Mouse (Mus musculus): Measurements from ENCODE around the gene Sgpp2. TPM values are rescaled to one million over a fixed set of nuclear protein-coding genes. Genes with fewer than 3 reads are reported as not detected.

Sgpp2 gene
- polyA plus RNA-seq, 1 experiment from 2014 or later = 4.3 TPM

DNA sequence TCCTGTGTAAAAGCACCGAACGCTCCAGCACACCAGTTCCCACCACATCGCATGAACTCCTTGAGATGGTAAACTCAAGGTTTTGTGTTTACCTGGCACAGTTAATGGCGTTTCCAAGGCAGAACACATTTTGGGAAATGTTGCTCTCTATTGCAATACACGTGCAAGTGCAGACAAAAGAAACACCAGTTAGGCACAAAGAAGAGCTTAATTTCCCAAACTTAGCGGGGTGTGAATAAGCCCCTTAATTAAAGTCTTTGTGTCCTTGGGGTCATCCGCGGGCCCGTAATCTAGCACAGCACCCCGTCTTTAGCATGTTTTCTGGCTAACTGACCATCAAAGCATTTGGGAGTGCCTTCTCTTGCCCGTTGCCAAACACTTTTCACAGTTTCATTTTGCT, 118.7 kb downstream of the Sgpp2 start:
- Histone ChIP-seq H3K9me3 (no peaks in the 10 kb centered on the region), H3K9ac (no peak overlapping the region), H3K4me2 (peak overlapping the region; percentile 9; the same call in 1 of the 2 replicates), H3K27me3 (no peaks in the 10 kb centered on the region), H3K27ac (no peak overlapping the region), H3K4me1 (peaks cover 37% of the 10 kb centered on the region), H3K4me3 (no peak overlapping the region), H3K36me3 (peaks cover 10% of the 10 kb centered on the region)
- 62% methylated on average over 11 of the region's 11 CpGs for WGBS
- no peak for ATAC-seq (ENCODE audit: insufficient number of reproducible peaks, insufficient read depth, low FRiP score, low TSS enrichment, low read depth)

DNA sequence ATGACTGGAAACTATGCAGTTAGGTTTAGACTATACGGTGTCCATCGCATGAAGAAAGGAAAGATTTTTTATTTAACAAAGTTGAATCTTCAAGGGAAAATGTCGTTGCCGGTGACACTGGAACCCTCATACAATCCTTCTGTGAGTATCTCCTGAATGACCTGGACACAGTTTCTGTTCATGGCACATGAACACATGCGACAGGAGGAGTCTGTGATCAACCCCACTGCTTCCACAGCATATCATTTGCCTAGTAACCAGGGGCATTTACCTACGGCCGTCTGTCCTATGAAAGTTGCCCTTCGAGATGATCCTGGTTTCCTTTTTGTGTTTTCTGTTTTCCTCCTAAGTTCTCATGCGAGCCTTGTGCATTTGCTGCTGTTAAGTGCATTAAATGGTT, 123.3 kb downstream of the Sgpp2 start:
- Histone ChIP-seq H3K27me3 (no peaks in the 10 kb centered on the region), H3K4me3 (no peak overlapping the region), H3K4me1 (peaks cover 16% of the 10 kb centered on the region), H3K9ac (no peak overlapping the region), H3K4me2 (no peak overlapping the region), H3K36me3 (peaks cover 10% of the 10 kb centered on the region), H3K9me3 (no peaks in the 10 kb centered on the region), H3K27ac (no peak overlapping the region)
- WGBS = 90% methylated on average over 9 of the region's 9 CpGs
- ATAC-seq (ENCODE audit: insufficient number of reproducible peaks, insufficient read depth, low FRiP score, low TSS enrichment, low read depth) = no peak

DNA sequence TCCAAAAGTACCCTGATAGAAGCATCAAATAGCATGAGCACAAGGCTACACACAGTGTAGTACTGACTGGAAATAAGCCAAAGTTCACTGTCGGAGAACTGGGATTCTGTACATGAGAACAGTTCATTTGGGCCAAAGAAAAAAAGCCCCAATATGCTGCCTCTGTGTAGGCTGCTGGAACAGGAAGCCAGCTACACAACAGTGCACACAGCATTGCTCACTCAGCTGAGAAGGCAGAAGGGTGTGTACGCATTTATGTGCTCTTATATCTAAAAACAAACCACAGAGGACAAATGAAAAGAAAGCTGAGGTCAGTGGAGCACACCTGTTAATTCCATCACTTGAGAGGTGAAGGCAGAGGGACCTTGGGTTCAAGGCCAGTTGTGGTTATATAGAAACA, 125.8 kb downstream of the Sgpp2 start:
- Histone ChIP-seq H3K9me3 (no peaks in the 10 kb centered on the region), H3K9ac (no peak overlapping the region)
- WGBS = 78% methylated on average over 2 of the region's 2 CpGs

DNA sequence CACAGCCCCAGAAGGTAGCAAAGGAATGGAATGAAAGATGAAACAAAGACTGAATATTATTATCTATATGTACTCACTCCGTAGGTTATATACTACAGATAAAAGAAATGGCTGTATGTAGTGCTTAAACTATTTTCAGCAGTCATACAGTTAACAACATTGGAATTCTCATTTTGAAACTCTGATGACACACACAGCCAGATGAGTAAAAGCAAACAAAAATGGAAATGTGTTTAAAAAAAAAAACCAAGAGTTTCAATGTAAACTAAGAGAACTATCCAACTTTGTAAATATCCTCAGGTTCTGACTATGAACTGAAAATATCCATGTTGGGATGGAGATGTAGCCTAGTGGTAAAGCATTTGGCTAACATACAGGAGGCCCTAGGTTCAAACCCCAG, 126.3 kb downstream of the Sgpp2 start:
- H3K36me3 ChIP-seq = peaks cover 21% of the 10 kb centered on the region
- ATAC-seq (ENCODE audit: insufficient number of reproducible peaks, insufficient read depth, low FRiP score, low TSS enrichment, low read depth) = no peak
- WGBS = 89% methylated on average over 1 of the region's 1 CpGs
- H3K27ac ChIP-seq = no peak overlapping the region
- no peak overlapping the region for H3K4me3 ChIP-seq
- no peaks in the 10 kb centered on the region for H3K9me3 ChIP-seq
- no peak overlapping the region for H3K9ac ChIP-seq
- peaks cover 17% of the 10 kb centered on the region for H3K4me1 ChIP-seq
- no peak overlapping the region for H3K4me2 ChIP-seq
- no peaks in the 10 kb centered on the region for H3K27me3 ChIP-seq

More for the DNA sequence above, 125.8 kb downstream of the Sgpp2 start:
- Histone ChIP-seq H3K4me1 (peaks cover 17% of the 10 kb centered on the region), H3K27me3 (no peaks in the 10 kb centered on the region), H3K27ac (no peak overlapping the region), H3K4me2 (no peak overlapping the region), H3K4me3 (no peak overlapping the region), H3K36me3 (peaks cover 16% of the 10 kb centered on the region)
- ATAC-seq (ENCODE audit: insufficient number of reproducible peaks, insufficient read depth, low FRiP score, low TSS enrichment, low read depth) = no peak

DNA sequence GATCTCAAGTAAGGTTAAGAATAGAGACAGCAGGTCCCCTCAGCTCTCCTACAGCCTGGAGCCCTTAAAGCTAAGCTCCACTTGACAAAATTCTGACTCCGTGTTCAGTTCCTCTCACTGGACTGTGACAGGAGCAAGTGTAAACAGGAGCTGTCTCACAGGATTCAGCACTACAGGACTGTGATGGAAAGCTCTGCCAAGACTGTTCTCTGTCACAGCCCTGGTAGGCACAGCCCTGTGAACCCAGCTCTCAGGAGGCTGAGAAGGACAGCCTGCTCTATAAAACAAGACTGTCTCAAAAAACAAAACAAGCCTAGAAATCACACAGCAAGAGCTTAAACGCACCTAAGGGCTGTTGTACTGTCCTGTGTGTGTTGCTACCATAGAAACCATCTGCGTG, 127.0 kb downstream of the Sgpp2 start:
- no peak overlapping the region for H3K9ac ChIP-seq
- peaks cover 15% of the 10 kb centered on the region for H3K4me1 ChIP-seq
- no peaks in the 10 kb centered on the region for H3K27me3 ChIP-seq
- H3K36me3 ChIP-seq = peaks cover 26% of the 10 kb centered on the region
- H3K27ac ChIP-seq = no peak overlapping the region
- WGBS = 76% methylated on average over 3 of the region's 3 CpGs
- no peak for ATAC-seq (ENCODE audit: insufficient number of reproducible peaks, insufficient read depth, low FRiP score, low TSS enrichment, low read depth)
- H3K9me3 ChIP-seq = no peaks in the 10 kb centered on the region
- no peak overlapping the region for H3K4me2 ChIP-seq
- H3K4me3 ChIP-seq = no peak overlapping the region

DNA sequence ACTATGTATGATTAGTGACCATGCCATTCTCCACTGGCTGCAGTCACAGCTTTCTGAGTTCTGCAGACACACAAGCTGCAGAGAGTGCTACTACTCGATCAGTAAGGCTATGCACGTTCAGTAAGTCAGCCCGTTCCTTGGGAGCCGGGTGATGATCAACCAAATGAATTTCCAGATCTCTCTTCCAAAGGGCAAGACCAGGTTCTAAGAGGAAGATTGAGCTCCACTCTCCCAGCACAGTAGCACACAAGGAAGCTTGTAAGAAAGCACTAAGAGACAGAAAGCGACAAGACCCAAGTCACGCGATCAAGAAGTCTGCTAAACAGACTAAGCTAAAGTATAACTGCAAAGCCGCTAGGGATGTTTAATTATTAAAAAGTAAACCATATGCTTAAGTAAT, 130.6 kb downstream of the Sgpp2 start:
- peak overlapping the region; percentile 60; the same call in 1 of the 2 replicates for H3K27ac ChIP-seq
- no peak for ATAC-seq (ENCODE audit: insufficient number of reproducible peaks, insufficient read depth, low FRiP score, low TSS enrichment, low read depth)
- peaks cover 21% of the 10 kb centered on the region for H3K4me1 ChIP-seq
- no peak overlapping the region for H3K9ac ChIP-seq
- H3K36me3 ChIP-seq = peaks cover 35% of the 10 kb centered on the region
- H3K27me3 ChIP-seq = no peaks in the 10 kb centered on the region
- 67% methylated on average over 8 of the region's 8 CpGs for WGBS
- H3K4me2 ChIP-seq = no peak overlapping the region
- H3K9me3 ChIP-seq = no peaks in the 10 kb centered on the region
- H3K4me3 ChIP-seq = no peak overlapping the region

DNA sequence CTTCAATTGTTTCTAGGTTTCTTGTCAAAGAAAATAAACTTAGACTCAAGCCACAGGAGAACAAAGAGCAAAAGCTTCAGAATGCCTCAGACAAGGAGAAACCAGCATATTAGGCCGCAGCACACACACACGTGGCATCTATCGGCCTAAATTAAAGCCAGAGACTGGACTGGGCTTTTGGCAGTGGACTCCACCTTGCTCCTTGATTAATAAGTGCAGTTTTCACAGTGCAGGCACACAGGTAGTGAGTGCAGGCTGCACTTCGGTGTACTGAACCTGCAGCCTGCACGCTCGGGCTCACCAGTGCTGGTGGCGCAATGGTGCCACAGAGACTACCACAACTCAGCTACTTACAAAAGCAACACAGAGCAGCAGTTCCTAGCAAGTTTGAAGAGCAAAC, 132.9 kb downstream of the Sgpp2 start:
- Histone ChIP-seq H3K27me3 (no peaks in the 10 kb centered on the region), H3K4me3 (no peak overlapping the region), H3K9me3 (no peaks in the 10 kb centered on the region), H3K4me1 (peaks cover 30% of the 10 kb centered on the region), H3K9ac (no peak overlapping the region), H3K36me3 (peaks cover 39% of the 10 kb centered on the region), H3K27ac (no peak overlapping the region), H3K4me2 (no peak overlapping the region)
- no peak for ATAC-seq (ENCODE audit: insufficient number of reproducible peaks, insufficient read depth, low FRiP score, low TSS enrichment, low read depth)
- 54% methylated on average over 7 of the region's 7 CpGs for WGBS

DNA sequence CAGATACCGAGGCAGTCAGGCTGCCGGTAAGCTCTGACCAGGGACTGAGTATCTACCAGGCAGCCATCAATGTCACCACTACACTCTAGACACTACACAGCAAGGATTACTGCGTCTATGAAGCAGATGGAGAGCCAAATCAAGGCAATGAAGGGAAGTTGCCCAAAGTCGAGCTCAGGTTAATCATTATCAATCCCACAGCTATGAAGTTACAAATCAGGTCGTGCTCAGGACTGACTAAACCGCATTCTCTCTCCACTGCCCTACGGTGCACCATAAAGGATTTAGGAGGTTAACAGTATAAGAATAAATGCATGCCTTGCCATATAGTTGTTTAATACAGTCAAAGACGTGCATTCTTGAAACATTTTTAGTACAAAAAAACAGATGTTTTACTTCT, 136.1 kb downstream of the Sgpp2 start:
- Histone ChIP-seq H3K4me3 (no peak overlapping the region), H3K4me1 (peaks cover 24% of the 10 kb centered on the region), H3K9me3 (no peaks in the 10 kb centered on the region), H3K4me2 (no peak overlapping the region), H3K27ac (no peak overlapping the region), H3K27me3 (no peaks in the 10 kb centered on the region), H3K36me3 (peaks cover 40% of the 10 kb centered on the region), H3K9ac (no peak overlapping the region)
- no peak for ATAC-seq (ENCODE audit: insufficient number of reproducible peaks, insufficient read depth, low FRiP score, low TSS enrichment, low read depth)
- WGBS = 67% methylated on average over 8 of the region's 8 CpGs

DNA sequence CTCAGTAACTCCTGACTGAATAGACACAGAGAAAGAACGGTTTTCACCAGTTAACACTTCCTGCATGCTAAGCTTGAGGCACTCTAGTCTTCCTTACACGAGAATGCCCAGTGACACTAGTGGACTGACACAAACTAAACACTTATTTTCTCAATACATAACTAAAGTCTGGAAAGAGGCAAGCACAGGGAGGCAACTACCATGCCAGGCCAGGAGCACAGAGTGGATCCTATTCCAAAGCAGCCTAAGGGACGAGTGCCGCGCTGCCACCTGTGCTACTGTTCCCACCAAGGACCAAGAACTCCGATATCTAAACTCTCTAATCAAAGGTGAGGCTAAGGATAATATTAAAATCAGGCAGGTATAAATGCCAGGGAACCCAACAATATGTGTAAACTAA, 136.6 kb downstream of the Sgpp2 start:
- Histone ChIP-seq H3K27ac (no peak overlapping the region), H3K27me3 (no peaks in the 10 kb centered on the region), H3K9me3 (no peaks in the 10 kb centered on the region), H3K9ac (no peak overlapping the region), H3K4me2 (no peak overlapping the region), H3K4me3 (no peak overlapping the region), H3K36me3 (peaks cover 40% of the 10 kb centered on the region), H3K4me1 (peaks cover 29% of the 10 kb centered on the region)
- ATAC-seq (ENCODE audit: insufficient number of reproducible peaks, insufficient read depth, low FRiP score, low TSS enrichment, low read depth) = no peak
- 85% methylated on average over 6 of the region's 6 CpGs for WGBS

DNA sequence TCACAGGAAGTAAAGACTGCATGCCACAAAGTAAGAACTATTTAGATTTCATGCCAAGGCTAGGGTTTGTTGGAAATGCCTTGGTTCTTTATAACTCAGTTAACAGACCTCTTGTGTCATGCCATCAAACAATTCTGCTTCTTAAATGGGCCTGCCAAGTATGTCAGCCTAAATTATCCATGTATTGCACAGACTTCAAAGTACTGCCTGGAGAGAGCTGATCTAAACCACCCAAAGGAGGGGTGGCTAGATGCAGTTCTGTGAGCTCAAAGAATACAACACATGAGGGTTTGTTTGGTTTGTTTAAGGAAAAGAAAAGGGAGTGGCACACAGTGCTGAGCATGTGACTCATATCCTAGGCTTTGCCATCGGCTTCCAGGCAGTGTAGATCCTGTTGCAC, 137.9 kb downstream of the Sgpp2 start:
- peaks cover 35% of the 10 kb centered on the region for H3K4me1 ChIP-seq
- peaks cover 44% of the 10 kb centered on the region for H3K36me3 ChIP-seq
- H3K4me3 ChIP-seq = no peak overlapping the region
- H3K4me2 ChIP-seq = no peak overlapping the region
- peak overlapping the region; percentile 74 for H3K27ac ChIP-seq
- no peak overlapping the region for H3K9ac ChIP-seq
- no peaks in the 10 kb centered on the region for H3K9me3 ChIP-seq
- 23% methylated on average over 1 of the region's 1 CpGs for WGBS
- no peaks in the 10 kb centered on the region for H3K27me3 ChIP-seq
- ATAC-seq (ENCODE audit: insufficient number of reproducible peaks, insufficient read depth, low FRiP score, low TSS enrichment, low read depth) = peak; percentile 59

DNA sequence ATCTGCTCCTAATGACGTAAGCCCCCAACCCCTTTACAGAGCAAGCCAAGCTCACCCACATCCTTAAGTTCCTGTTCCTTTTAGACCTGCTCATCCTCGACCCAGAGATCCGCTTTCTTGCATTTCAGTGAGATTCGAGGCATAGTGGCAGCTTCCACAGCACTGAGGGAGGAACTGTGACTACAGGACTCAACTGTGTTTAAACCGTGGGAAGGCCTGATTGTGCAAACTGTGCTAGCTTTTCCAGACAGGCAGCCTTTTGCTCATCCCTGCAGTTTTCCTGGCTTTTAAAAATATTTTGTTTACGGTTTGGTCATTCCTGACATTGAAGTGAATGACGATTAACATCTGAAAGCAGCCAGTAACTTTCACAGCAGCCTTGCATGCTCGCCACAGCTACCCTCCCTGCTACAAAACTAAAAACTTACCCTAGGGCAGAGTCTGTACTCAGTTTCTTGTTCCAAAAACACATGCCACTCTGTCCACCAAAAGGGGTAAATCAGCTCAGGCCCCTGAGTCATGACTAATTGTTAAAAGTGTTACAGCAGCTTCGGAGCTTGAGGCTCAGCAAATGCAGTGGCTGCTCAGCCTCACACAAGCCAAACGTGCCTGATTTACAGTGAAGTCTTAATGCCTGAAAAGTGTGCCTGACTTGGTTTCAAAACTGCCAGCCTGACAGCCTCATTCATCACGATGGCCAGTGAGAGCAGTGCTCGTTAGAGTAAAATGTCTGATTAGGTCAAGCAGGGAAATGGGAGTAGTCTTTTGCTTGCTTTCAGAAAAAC, 141.1 kb downstream of the Sgpp2 start:
- WGBS = 61% methylated on average over 12 of the region's 12 CpGs
- H3K4me1 ChIP-seq = peaks cover 32% of the 10 kb centered on the region
- peaks cover 54% of the 10 kb centered on the region for H3K36me3 ChIP-seq
- H3K9me3 ChIP-seq = no peaks in the 10 kb centered on the region
- no peak for ATAC-seq (ENCODE audit: insufficient number of reproducible peaks, insufficient read depth, low FRiP score, low TSS enrichment, low read depth)
- no peak overlapping the region for H3K4me3 ChIP-seq
- no peak overlapping the region for H3K4me2 ChIP-seq
- H3K27ac ChIP-seq = peak overlapping the region; percentile 35; the same call in 1 of the 2 replicates
- no peak overlapping the region; the same call in 1 of the 2 replicates for H3K9ac ChIP-seq
- H3K27me3 ChIP-seq = no peaks in the 10 kb centered on the region

DNA sequence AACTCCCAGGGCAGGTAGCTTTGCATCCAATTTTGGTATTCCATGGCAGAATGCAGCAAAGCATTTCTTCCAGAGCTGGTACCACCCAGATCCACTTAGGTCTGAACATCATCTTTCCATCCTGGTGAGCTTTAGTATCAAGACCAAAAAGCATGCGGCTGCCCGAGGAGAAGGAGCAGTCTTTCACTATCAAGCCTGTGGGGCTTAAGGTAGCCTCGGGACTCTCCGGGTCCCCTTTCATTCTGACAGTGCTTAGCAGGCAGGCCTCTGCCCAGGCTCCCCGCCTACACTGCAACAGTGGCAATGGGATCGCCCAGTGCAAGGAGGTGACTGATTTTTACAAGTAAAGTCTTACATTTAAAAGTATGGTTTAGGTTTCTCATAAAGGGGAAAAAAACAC, 142.4 kb downstream of the Sgpp2 start:
- no peak overlapping the region for H3K4me3 ChIP-seq
- no peak overlapping the region for H3K4me2 ChIP-seq
- no peak overlapping the region for H3K27ac ChIP-seq
- no peak overlapping the region for H3K9ac ChIP-seq
- H3K27me3 ChIP-seq = no peaks in the 10 kb centered on the region
- no peaks in the 10 kb centered on the region for H3K9me3 ChIP-seq
- H3K36me3 ChIP-seq = peaks cover 58% of the 10 kb centered on the region
- WGBS = 83% methylated on average over 6 of the region's 6 CpGs
- no peak for ATAC-seq (ENCODE audit: insufficient number of reproducible peaks, insufficient read depth, low FRiP score, low TSS enrichment, low read depth)
- H3K4me1 ChIP-seq = peaks cover 27% of the 10 kb centered on the region
